14 mouse cellular contexts compared by ENCODE assay signal in genomic region chr1:19211546-19212154, GRCm38 (mm10). TPM values are rescaled to one million over a fixed set of nuclear protein-coding genes. Genes with fewer than 3 reads are reported as not detected.
DNase-seq lines count a peak whose midpoint lies in the region; ATAC-seq and TF ChIP-seq lines count a peak whose summit lies in the region.
"Had no signal": no experiment of that assay in that cellular context is flagged by ENCODE, and none has a peak within 500 bp of the region (broad histone marks: within the 10 kb centered on the region; RNA-seq: fewer than 3 reads in every experiment).

No protein-coding gene starts in this region.

- H3K4me2 ChIP-seq in hindbrain, embryonic 12.5 days (replicated peaks): peak overlapping the region; percentile 43
- H3K4me2 ChIP-seq in limb, embryonic 14.5 days (replicated peaks; ENCODE audit: low read depth, low read length, severe bottlenecking): peak overlapping the region; percentile 51
- H3K4me2 ChIP-seq in neural tube, embryonic 14.5 days (ENCODE audit: low read depth, low read length): peak overlapping the region; percentile 35

- no peaks in the 10 kb centered on the region for H3K36me3 ChIP-seq in hindbrain, embryonic 12.5 days
- 0 out of 2 replicates have a peak, but pooled peaks cover 2% of the 10 kb centered on the region for H3K36me3 ChIP-seq in limb, embryonic 14.5 days (ENCODE audit: control insufficient read depth, insufficient read depth, low read length)
- H3K36me3 ChIP-seq in neural tube, embryonic 14.5 days (ENCODE audit: control insufficient read depth, insufficient read depth, low read length): no peaks in the 10 kb centered on the region
- H3K36me3 ChIP-seq: G1E had no signal

- no peak for TF ChIP-seq POLR2A in limb, embryonic 14.5 days (IDR thresholded peaks at IDR 0.05; ENCODE audit: borderline replicate concordance, extremely low read depth, insufficient read depth, insufficient read length)

- H3K27ac ChIP-seq in hindbrain, embryonic 12.5 days: peak overlapping the region; percentile 85
- H3K27ac ChIP-seq in limb, embryonic 14.5 days (replicated peaks; ENCODE audit: low read depth, low read length): peak overlapping the region; percentile 53
- H3K27ac ChIP-seq in neural tube, embryonic 14.5 days (ENCODE audit: low read depth, low read length): 0 out of 2 replicates have a peak overlapping the region, but pooled peaks have one; percentile 48
- H3K27ac ChIP-seq: macrophage had no signal

- DNase-seq in embryo, embryonic 10.5 days (ENCODE audit: low spot score): peak; percentile 67
- no peak for DNase-seq in embryo, embryonic 10 days (ENCODE audit: low spot score)
- DNase-seq in limb, embryonic 14.5 days (ENCODE audit: low spot score): no peak
- DNase-seq in lung, postnatal 25 days (ENCODE audit: low spot score): no peak
- no peak for DNase-seq in layer of hippocampus, postnatal 10 days (ENCODE audit: low spot score in 2 of 2)
- no peak for DNase-seq in layer of hippocampus, adult 11-12 months (ENCODE audit: low spot score)
- DNase-seq: cerebellum, adult 11 months had no signal

- ATAC-seq in hindbrain, embryonic 12.5 days (ENCODE audit: low FRiP score): peak; percentile 44
- no peak for ATAC-seq in limb, embryonic 14.5 days (ENCODE audit: low FRiP score, low read depth)
- ATAC-seq in neural tube, embryonic 14.5 days (ENCODE audit: low read depth): 0 out of 2 replicates have a peak, but pooled peaks have one; percentile 21

- H3K9me3 ChIP-seq in hindbrain, embryonic 12.5 days (replicated peaks): no peaks in the 10 kb centered on the region
- H3K9me3 ChIP-seq in limb, embryonic 14.5 days (ENCODE audit: control insufficient read depth, low read length): no peaks in the 10 kb centered on the region
- no peaks in the 10 kb centered on the region for H3K9me3 ChIP-seq in neural tube, embryonic 14.5 days (ENCODE audit: control insufficient read depth, low read length)

- H3K9ac ChIP-seq in hindbrain, embryonic 12.5 days: peak overlapping the region; percentile 47; the same call in 1 of the 2 replicates
- peak overlapping the region; percentile 84 for H3K9ac ChIP-seq in limb, embryonic 14.5 days (ENCODE audit: low read depth, low read length, severe bottlenecking)
- peak overlapping the region; percentile 4; the same call in 1 of the 2 replicates for H3K9ac ChIP-seq in neural tube, embryonic 14.5 days (replicated peaks; ENCODE audit: low read depth, low read length)

- H3K27me3 ChIP-seq in hindbrain, embryonic 12.5 days: peaks cover 78% of the 10 kb centered on the region
- peaks cover 70% of the 10 kb centered on the region for H3K27me3 ChIP-seq in limb, embryonic 14.5 days (ENCODE audit: control insufficient read depth, insufficient read depth, low read length)
- H3K27me3 ChIP-seq in neural tube, embryonic 14.5 days (ENCODE audit: control insufficient read depth, insufficient read depth, low read length): peaks cover 26% of the 10 kb centered on the region

- peak overlapping the region; percentile 42 for H3K4me3 ChIP-seq in hindbrain, embryonic 12.5 days
- H3K4me3 ChIP-seq in limb, embryonic 14.5 days (replicated peaks; ENCODE audit: low read length): peak overlapping the region; percentile 45
- H3K4me3 ChIP-seq in neural tube, embryonic 14.5 days (ENCODE audit: low read depth, low read length): peak overlapping the region; percentile 29
- H3K4me3 ChIP-seq: erythroblast, embryonic 14.5 days had no signal

- 2% methylated on average over 15 of the region's 15 CpGs for WGBS in hindbrain, embryonic 12.5 days
- WGBS in limb, embryonic 14.5 days: 3% methylated on average over 15 of the region's 15 CpGs
- 2% methylated on average over 15 of the region's 15 CpGs for WGBS in neural tube, embryonic 14.5 days

- H3K4me1 ChIP-seq in hindbrain, embryonic 12.5 days: 0 out of 2 replicates have a peak, but pooled peaks cover under 1% of the 10 kb centered on the region
- no peaks in the 10 kb centered on the region for H3K4me1 ChIP-seq in limb, embryonic 14.5 days (ENCODE audit: control insufficient read depth, insufficient read depth, low read length)
- H3K4me1 ChIP-seq in neural tube, embryonic 14.5 days (ENCODE audit: control insufficient read depth, insufficient read depth, low read length): no peaks in the 10 kb centered on the region

RNA-seq across cellular contexts. Expression of gene Tfap2b, which starts 2.9 kb away (rescaled TPM):
- 85.5 and 91.2 TPM in 2 replicates for polyA plus RNA-seq in hindbrain, embryonic 12.5 days (2016; fragmentation: Nextera tagmentation; extraction: Ambion mirVana)
- polyA plus RNA-seq in limb, embryonic 14.5 days (2012; rRNA removed): 43.2 and 64.9 TPM in 2 replicates
- polyA plus RNA-seq in limb, embryonic 14.5 days (2014; fragmentation: Nextera tagmentation; extraction: Ambion mirVana): 42.4 and 52.7 TPM in 2 replicates
- 49.2 and 51.8 TPM in 2 replicates for polyA plus RNA-seq in neural tube, embryonic 14.5 days (2014; fragmentation: Nextera tagmentation; extraction: Ambion mirVana)
- total RNA-seq in layer of hippocampus, postnatal 10 days (2021): under 1 TPM; 0.11 to 0.50 TPM
- total RNA-seq: liver, adult 2 months had no signal
- polyA plus RNA-seq: erythroblast, embryonic 14.5 days; G1E; large intestine, adult 2 months; macrophage had no signal

Comparison
In these comparisons a context has a peak if more than half of its experiments do, and no peak if none do; other contexts are left out.
1. H3K9ac ChIP-seq: peak in every context shown above with its lines; median percentile 84 in limb, embryonic 14.5 days; 47 in hindbrain, embryonic 12.5 days; 4 in neural tube, embryonic 14.5 days.